Mouse (Mus musculus) lung, adult 2 months (tissue): ENCODE results near the gene Rpl10a. TPM values are rescaled to one million over a fixed set of nuclear protein-coding genes. Genes with fewer than 3 reads are reported as not detected.

Experiments
- DNase-seq: peaks from one replicate; pipeline ENCODE4 v3.0.0; 2022
- H3K4me1 ChIP-seq: fragments of 200-500 bp; 2 replicates; pipeline ENCODE4 v1.6.1; 2011; ENCODE audit warnings: low read length; ENCODE audit not compliant: control insufficient read depth, insufficient read depth
- H3K4me3 ChIP-seq: fragments of 200-500 bp; replicated peaks from 2 replicates; pipeline ENCODE3; 2011; ENCODE audit warnings: low read depth, mild to moderate bottlenecking, control low read depth, low read length; ENCODE audit errors: extremely low read depth
- CTCF ChIP-seq: fragments of 200-500 bp; IDR thresholded peaks from 2 replicates; pipeline ENCODE4 v1.5.1; 2011; ENCODE audit warnings: mild to moderate bottlenecking, low read length, control low read depth; ENCODE audit not compliant: insufficient read depth
- POLR2A ChIP-seq: fragments of 200-500 bp; IDR thresholded peaks from 2 replicates; pipeline ENCODE4 v1.6.1; 2011; ENCODE audit warnings: low read depth, mild to moderate bottlenecking, control low read depth, low read length, borderline replicate concordance; ENCODE audit errors: extremely low read depth
- WGBS: fragments of 180-500 bp; shearing (Covaris S2); methylation state at CpG from one replicate; pipeline ENCODE4 v1.1.7; 2018; 5-methylcytosine and 5-hydroxymethylcytosine counted together
- polyA plus RNA-seq: library from polyadenylated mRNA; depleted of rRNA; stranded (reverse); fragments of >200 nt; gene quantifications from 2 replicates; pipeline ENCODE4 v1.2.3, GENCODE M21; 2012

Gene Rpl10a
- polyA plus RNA-seq, 1 experiment = 1,664 TPM

DNA sequence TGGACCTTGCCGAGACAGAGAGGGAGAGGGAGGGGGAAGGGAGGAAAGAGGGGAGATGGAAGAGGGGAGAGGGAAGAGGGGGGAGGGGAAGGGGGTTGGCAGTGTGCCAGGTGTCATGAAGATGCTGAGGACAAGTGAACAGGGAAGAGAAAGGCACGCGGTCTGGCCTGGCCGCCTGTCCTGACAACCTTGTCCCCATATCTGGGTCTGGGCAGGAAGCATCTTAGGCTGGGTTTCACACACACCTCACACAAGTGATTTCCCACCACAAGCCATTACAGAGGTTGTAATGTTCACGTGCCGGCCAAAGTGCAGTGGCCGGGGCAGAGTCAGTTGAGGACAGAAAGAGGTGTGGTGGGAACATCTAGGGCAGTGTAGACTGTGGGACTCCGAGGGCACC, 40.7 kb upstream of the Rpl10a start:
- TF ChIP-seq CTCF (no peak), POLR2A (no peak)
- WGBS = 53% methylated on average over 8 of the region's 8 CpGs
- no peaks in the 10 kb centered on the region for H3K4me1 ChIP-seq
- no peak overlapping the region for H3K4me3 ChIP-seq
- DNase-seq = no peak

DNA sequence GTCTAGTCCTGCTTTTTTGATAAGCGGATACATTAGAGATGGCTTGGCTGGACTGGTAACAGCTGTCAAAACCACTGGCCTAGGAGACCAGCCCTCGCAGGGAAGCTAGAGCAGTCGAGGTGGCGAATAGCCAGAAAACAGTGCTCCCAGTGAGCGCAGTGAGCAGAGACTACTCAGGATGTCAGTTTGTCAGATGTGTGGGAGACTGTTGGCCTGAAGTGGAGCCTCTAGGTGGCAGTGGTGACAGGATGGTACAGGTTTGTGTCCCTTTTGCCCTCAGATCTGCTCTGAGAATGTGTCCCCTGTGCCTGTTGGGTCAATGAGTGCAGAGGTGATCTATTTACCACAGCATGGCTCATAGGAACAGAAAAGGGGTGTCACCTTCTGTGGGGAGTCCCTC, 40.3 kb upstream of the Rpl10a start:
- WGBS = 45% methylated on average over 5 of the region's 5 CpGs
- no peak for DNase-seq
- Histone ChIP-seq H3K4me1 (no peaks in the 10 kb centered on the region), H3K4me3 (no peak overlapping the region)
- TF ChIP-seq CTCF (peak; percentile 24; the same call in 1 of the 2 replicates), POLR2A (no peak)

DNA sequence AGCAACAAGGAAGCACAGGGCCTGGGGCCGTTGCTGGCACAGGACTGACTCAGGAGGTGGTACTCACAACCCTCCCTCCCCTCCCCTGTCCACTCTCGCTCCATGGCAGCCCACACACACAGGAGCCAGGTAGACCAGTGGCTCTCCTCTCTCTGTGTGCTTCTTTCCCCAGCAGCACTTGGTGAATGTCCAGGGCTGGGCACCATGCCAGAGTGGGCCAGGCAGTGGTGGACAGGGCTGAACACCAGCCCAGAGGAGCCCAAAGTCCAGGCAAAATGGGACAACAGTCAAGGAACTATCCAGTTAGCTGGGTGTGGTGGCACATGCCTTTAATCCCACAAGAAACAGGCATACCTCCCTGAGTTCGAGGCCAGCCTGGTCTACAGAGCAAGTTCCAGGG, 38.0 kb upstream of the Rpl10a start:
- H3K4me1 ChIP-seq = no peaks in the 10 kb centered on the region
- WGBS = 43% methylated on average over 3 of the region's 3 CpGs
- peak; percentile 45 for DNase-seq
- H3K4me3 ChIP-seq = no peak overlapping the region
- TF ChIP-seq CTCF (no peak), POLR2A (no peak)

DNA sequence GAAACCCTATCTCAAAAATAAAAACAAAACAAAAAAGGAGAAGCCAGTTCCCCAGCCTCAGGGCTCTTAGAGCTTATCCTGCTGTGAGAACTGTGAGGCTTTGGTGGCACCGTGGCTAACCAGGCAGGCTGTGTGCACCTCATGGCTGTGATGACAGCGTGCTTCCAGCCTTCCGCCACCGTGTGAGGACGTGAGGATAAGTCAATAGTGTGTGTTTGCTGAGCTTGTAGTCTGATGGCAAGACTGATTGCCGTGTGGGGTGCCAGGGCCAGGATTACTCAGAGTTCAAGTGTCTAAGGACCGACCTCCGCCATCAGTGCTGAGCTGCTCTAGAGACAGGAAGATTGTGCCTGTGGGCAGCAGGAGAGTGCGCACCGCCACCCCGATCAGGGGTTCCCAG, 37.6 kb upstream of the Rpl10a start:
- 59% methylated on average over 11 of the region's 11 CpGs for WGBS

DNA sequence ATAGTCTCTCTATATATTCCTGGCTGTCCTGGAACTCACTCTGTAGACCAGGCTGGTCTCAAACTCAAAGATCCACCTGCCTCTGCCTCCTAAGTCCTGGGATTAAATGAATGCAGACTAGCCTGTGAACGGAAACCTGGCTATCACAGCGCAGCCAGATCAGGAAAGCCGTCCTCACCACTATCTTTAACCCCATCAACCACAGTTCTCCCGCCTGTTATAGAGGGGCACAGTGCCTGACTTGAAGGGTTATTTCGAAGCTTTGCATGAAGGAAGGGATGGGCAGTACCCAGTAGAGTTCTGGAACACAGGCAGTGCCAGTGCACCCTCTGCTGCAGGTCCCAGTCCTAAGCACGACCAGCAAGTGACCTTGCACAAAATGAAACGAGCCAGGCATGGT, 36.9 kb upstream of the Rpl10a start:
- Histone ChIP-seq H3K4me1 (no peaks in the 10 kb centered on the region), H3K4me3 (no peak overlapping the region)
- no peak for DNase-seq
- 76% methylated on average over 7 of the region's 7 CpGs for WGBS
- TF ChIP-seq CTCF (no peak), POLR2A (no peak)

More for the DNA sequence above, 37.6 kb upstream of the Rpl10a start:
- DNase-seq = no peak
- TF ChIP-seq POLR2A (no peak), CTCF (no peak)
- no peak overlapping the region for H3K4me3 ChIP-seq
- H3K4me1 ChIP-seq = no peaks in the 10 kb centered on the region

DNA sequence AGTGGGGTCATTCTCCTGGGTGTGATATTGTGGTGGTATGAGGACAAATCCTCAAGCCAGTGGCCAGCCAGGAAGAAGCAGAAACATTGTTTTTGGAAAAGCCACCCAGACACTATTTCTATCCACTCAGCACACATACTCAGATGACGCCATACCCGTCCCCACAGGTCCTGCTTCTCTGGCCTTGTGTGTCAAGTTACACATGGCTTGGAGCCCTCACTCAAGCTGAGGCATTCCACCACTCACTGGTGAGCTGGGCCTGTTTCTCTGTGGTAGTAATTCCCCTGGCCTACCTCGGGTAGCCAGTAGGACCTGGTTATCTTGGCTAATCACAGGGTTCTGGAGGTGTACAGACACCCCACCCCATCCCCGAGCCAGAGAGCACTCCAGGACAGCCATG, 34.6 kb upstream of the Rpl10a start:
- TF ChIP-seq POLR2A = no peak
- no peak for TF ChIP-seq CTCF
- no peak for DNase-seq
- WGBS = 64% methylated on average over 4 of the region's 4 CpGs
- Histone ChIP-seq H3K4me3 (no peak overlapping the region), H3K4me1 (no peaks in the 10 kb centered on the region)

DNA sequence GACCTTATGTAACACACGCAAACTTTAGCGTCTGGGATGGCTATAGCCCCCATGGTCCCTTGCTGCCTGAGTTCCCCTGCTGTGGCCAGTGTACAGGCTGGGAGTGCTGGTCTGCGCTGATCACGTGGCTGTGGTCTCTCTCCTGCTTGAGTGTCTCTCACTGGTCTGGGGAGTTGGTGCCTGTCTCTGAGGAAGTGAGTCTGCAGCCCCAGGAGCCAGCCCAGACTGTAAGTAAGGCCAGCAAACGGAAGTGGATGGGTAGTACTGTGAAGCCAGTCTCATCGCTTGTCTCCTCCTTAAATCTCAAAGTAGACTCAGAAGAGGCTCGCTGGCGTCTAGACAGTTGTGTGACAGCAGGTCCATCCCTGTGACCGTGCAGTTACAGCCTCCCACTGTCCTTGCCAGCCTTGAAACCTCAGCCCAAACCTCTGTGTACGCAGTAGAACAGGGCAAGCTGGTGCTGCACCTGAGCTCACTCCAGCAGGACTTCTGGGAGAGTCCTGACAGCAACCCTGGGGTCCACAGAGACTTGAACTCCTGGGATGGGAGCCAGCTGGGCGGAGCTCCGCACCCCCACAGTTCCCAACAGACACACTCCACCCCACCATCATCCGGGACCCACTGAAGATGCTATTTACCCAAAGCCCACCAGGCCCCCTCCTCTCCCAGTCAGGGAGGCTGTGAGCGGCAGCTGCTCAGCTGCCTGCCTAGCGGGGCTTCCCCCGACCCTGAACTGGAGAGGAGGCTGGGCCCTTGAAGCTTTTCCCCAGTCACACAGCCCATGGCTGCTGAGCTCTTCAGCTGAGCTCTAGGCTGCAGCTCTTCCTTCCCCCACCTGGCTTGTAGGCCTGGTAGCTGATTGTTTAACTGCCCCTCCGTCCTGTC, 33.6 kb upstream of the Rpl10a start:
- no peak overlapping the region for H3K4me3 ChIP-seq
- WGBS = 70% methylated on average over 17 of the region's 17 CpGs
- TF ChIP-seq CTCF = no peak
- no peak for TF ChIP-seq POLR2A
- H3K4me1 ChIP-seq = no peaks in the 10 kb centered on the region
- no peak for DNase-seq

DNA sequence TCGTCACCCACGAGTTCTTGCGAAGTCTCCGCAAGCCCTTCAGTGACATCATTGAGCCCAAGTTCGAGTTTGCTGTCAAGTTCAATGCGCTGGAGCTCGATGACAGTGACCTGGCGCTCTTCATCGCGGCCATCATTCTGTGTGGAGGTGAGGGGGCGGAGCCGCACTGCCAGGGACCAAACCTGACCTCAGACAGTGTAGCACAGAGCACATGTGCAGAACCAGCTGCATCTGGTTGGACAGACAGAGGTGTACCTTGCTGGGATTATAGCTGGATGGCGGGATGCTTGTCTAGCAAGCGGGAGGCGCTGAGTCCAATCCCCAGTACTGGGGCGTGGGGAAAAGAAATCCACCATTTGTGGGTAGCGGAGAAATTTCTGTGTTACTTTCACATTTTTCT, 29.4 kb upstream of the Rpl10a start:
- Histone ChIP-seq H3K4me1 (no peaks in the 10 kb centered on the region), H3K4me3 (no peak overlapping the region)
- WGBS = 96% methylated on average over 17 of the region's 17 CpGs
- no peak for DNase-seq
- TF ChIP-seq CTCF = no peak
- TF ChIP-seq POLR2A = no peak

DNA sequence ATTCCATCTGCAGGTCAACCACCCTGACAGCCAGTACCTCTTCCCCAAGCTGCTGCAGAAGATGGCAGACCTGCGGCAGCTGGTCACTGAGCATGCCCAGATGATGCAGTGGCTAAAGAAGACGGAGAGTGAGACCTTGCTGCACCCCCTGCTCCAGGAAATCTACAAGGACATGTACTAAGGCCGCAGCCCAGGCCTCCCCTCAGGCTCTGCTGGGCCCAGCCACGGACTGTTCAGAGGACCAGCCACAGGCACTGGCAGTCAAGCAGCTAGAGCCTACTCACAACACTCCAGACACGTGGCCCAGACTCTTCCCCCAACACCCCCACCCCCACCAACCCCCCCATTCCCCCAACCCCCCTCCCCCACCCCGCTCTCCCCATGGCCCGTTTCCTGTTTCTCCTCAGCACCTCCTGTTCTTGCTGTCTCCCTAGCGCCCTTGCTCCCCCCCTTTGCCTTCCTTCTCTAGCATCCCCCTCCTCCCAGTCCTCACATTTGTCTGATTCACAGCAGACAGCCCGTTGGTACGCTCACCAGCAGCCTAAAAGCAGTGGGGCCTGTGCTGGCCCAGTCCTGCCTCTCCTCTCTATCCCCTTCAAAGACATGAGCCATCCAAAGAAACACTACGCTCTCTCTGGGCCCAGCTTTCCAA, 28.5 kb upstream of the Rpl10a start:
- H3K4me3 ChIP-seq = no peak overlapping the region
- TF ChIP-seq CTCF (no peak), POLR2A (no peak)
- no peaks in the 10 kb centered on the region for H3K4me1 ChIP-seq
- WGBS = 60% methylated on average over 10 of the region's 11 CpGs
- DNase-seq = no peak

DNA sequence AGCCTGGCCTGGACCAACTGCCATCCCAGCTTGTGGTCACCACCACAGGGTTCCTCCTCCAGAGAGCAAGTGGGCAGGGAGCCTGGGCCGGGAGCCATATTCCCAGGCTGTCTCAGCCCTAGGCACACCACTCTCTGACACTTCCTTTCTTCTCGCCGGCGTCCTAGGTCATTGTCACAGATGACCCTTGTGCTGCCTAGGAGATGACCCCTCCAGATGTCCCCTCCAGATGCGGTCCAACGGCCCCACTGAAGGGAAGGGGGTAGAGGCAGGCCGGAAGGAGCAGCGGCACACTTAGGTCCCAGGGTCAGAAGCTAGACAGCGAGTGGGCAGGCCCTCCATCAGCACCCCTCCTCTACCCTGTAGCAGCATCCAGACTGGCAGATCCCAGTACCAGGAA, 27.9 kb upstream of the Rpl10a start:
- WGBS = 61% methylated on average over 9 of the region's 9 CpGs
- H3K4me3 ChIP-seq = no peak overlapping the region
- TF ChIP-seq CTCF = no peak
- no peak for TF ChIP-seq POLR2A
- no peaks in the 10 kb centered on the region for H3K4me1 ChIP-seq
- DNase-seq = no peak

DNA sequence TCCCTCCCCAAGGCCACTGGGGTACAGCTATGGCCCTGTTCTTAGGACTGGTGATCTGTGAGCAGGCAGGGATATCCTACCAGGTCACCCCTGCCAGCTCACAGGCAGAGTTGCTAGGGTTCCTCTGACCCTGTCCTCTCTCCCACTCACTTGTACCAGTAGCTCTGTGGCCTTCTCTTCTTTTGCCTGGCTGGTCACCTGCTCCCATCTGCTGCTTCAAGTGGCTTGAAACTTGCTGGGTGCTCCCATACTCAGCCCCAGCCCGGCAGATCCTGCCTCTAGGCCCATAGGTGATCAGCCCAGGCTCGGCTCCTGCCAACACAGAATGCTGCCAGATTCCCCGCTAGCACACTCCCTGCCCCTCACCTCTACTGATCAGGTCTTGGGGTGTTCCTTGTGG, 27.4 kb upstream of the Rpl10a start:
- Histone ChIP-seq H3K4me1 (no peaks in the 10 kb centered on the region), H3K4me3 (no peak overlapping the region)
- WGBS = 77% methylated on average over 3 of the region's 3 CpGs
- TF ChIP-seq POLR2A (no peak), CTCF (no peak)
- no peak for DNase-seq
